Mouse (Mus musculus) neural tube, embryonic 10.5 days (tissue): ENCODE data around the gene Prpsap2.
A peak's percentile ranks its signal among the peaks of the same experiment; 100 is the strongest.
"Not testable (repeated sequence)": the region's sequence is repeated elsewhere in the genome, so short reads cannot be mapped to it uniquely, and the experiment has no call there.

Experiments
- DNase-seq: peaks from one replicate; pipeline ENCODE4 v3.0.0-alpha.2; 2017; ENCODE audit warnings: low spot score; ENCODE audit errors: extremely low spot score

The Prpsap2 gene

GRCm38 (mm10) chr11:61761584-61762407, at the start of gene Prpsap2:
Gene Prpsap2 (minus strand): TSS chr11:61762088.
- DNase-seq, result peak; percentile 99

GRCm38 (mm10) chr11:61809793-61810192, 47.9 kb upstream of the Prpsap2 start:
- peak; percentile 14 for DNase-seq

DNA sequence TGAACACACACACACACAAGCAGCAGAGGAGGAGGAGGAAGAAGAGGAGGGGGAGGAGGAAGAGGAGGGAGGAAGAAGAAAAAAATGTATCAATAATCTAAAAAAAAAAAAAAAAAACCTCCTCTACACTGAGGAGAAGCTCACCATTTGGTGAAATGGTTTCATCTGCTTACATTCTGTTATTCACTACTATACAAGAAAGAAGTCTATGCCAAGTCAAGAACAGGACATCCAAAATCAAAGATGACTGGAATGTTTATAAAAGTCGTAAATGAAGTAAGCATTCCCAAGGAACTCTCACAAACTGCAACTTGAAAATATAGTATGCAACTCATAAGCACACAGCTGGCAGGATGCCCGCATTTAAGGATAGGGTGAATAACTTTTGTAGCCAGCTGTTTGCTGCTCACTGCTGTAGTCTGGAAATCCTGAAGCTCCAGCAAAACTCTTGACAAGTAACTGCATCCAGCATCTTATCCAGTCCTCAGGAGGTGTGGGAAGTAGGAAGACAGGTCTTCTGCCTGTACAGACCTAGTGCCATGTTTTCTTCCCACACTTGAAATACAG, 46.7 kb upstream of the Prpsap2 start:
- no peak for DNase-seq

- DNase-seq, result no peak
Measured at GRCm38 (mm10) chr11:61793441-61793840, 31.6 kb upstream of the Prpsap2 start.

DNA sequence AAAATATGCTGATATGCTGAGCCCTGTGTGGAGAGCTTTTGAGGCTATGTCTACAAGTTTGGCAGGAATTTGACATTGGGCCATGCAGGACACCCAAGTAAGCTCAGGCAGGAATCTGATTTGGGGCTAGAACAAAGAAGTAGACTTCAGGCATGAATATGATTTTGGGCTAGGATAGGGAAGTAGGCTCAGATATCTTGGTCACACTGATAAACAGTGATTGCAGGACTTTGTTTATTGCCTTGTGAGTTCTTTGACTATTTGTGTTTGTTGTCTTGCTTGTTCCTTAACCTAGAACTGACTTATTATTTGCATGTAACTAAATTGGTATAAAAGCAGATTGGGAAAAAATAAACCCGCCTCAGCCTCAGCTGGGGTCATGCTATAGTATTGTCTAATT, 26.7 kb upstream of the Prpsap2 start:
- no peak for DNase-seq

GRCm38 (mm10) chr11:61782526-61782925, 20.6 kb upstream of the Prpsap2 start:
- not testable (repeated sequence) for DNase-seq

DNA sequence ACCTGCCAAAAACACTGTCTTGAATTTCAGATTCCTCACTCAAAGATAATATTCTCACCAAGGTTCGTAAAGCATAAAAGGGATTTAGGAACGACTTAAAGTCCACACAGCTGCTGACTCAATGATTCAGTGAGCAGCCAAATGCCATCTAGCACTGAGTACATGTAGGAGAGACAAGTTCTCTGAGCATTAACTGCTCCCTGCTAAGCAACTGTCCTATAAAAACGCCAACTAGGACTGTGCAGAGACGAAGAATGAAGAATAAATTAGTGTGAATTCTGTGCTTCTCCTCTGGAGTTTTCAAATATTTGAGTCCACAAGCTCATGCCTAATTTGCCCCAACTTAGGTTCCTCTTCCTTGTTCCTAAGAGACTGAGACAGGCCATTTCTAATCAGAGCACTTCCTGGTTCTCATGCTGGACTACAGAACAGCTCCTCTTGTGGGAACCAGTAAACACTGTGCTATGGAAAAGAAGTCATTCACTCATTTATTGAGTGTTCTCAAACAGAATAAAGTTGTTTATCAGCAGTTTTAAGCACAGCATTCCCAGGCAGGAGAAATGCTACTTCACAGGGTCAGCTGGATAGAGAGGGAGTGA, 12.8 kb upstream of the Prpsap2 start:
- no peak for DNase-seq

- no peak for DNase-seq
Measured at GRCm38 (mm10) chr11:61760518-61760917, 1.4 kb downstream of the Prpsap2 start.

DNA sequence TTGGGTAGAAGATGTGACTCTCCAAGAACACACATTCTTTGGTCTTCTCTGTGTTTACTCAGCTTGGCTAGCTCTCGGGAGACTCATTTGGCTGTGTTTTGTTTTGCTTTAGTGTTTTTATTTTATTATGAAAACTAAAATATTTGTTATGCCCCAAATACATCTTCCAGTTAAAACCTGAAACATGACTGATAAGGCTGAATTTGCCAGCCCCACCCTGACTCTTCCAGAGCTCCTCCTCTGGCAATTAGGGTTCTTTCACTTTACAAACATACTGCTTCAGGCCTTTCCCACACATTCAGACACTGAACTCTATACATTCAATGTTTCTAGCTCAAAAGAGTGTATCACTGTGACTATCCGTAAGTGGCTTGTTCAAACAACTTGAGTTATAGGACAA, 4.7 kb downstream of the Prpsap2 start:
- no peak for DNase-seq

GRCm38 (mm10) chr11:61751612-61752011, 10.3 kb downstream of the Prpsap2 start:
- no peak for DNase-seq

GRCm38 (mm10) chr11:61747161-61747560, 14.7 kb downstream of the Prpsap2 start:
- no peak for DNase-seq

GRCm38 (mm10) chr11:61745781-61746180, 16.1 kb downstream of the Prpsap2 start:
- DNase-seq, result no peak

- DNase-seq, result no peak
Measured at GRCm38 (mm10) chr11:61744460-61744859, 17.4 kb downstream of the Prpsap2 start.

- no peak for DNase-seq
Measured at GRCm38 (mm10) chr11:61743768-61744167, 18.1 kb downstream of the Prpsap2 start.

GRCm38 (mm10) chr11:61740500-61740899, 21.4 kb downstream of the Prpsap2 start:
- DNase-seq, result no peak

DNA sequence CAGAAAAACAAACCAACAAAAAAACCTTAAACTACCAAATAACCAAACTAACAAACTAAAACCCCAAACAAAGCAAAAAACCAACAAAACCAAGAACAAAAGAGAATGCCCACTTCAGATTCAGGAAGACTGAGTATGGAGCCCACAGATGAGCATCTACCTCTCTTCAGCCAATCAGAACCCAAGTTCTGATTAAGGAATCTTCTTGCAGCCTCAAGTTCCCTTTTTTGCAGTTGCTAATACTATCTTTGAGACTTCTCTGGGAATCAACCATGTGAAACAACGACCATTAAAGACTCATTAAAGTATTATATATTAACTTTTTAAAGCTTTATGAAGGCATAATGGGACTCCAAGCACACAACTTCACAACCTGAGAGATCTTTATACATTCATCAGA, 24.6 kb downstream of the Prpsap2 start:
- no peak for DNase-seq

GRCm38 (mm10) chr11:61732672-61733071, 29.2 kb downstream of the Prpsap2 start:
- no peak for DNase-seq

- DNase-seq, result no peak
Measured at GRCm38 (mm10) chr11:61728037-61728436, 33.9 kb downstream of the Prpsap2 start.

GRCm38 (mm10) chr11:61722077-61722476, 39.8 kb downstream of the Prpsap2 start:
- no peak for DNase-seq

DNA sequence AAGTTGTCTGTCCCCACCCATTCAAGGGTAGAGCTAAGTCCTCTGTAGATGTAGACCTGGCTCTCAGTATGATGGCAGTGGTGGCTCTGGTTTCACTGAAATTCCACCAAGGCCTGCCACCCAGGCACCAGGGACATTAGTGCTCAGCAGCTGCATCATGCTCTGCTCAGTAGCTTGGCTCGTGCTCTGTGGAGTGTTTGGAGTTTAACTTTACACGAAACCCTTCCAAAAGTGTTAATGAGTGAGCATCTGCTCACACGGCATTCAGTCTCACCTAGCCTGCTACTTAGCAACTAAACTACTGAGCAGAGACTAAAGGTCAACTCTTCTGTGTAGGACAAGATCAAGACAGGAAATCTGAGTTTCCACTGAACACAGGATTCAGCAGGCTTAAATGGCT, 41.3 kb downstream of the Prpsap2 start, which contains the start of gene Slc5a10:
Gene Slc5a10 (minus strand): TSS at position 191 of the 400 bp plus-strand sequence.
- DNase-seq, result no peak

DNA sequence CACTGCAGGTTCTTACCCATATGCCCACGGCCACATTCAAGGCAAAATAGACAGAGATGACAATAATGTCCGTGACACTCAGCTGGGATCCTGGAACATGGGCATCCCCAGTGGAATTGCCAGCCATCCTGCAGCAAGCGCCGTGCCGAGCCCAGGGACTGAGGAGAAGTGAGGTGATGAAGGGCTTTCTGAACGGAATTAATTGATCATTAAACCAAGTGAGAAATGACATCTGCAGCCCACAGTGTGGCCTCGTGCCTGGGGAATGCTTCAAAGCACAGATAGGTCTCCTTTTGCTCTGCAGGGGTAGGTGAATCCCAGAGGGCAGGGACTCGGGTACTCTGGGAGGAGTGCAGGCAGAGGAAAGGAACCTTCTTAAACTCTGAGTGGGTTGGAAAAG, 42.1 kb downstream of the Prpsap2 start:
- no peak for DNase-seq

DNA sequence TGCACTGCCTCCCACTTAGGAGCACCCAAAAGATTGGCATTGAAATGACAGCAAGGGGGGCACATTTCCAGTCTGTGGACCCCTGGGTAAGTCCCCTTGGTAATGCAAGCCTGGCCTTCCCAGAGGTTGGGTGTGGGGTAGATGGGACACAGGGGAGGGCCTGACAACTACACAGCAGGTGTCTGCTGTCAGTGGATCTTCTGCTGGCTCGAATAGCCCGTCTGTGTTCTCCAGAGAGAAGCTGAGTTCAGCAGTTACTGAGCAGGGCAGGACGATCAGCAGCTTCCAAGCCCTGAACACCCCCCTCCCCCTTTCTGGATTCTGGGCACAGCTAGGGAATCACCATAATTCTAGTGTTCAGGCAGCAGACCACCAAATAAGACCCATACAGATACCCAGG, 42.5 kb downstream of the Prpsap2 start:
- DNase-seq, result no peak
